ENCODE assay signal across 14 mouse cellular contexts in the genomic region with DNA sequence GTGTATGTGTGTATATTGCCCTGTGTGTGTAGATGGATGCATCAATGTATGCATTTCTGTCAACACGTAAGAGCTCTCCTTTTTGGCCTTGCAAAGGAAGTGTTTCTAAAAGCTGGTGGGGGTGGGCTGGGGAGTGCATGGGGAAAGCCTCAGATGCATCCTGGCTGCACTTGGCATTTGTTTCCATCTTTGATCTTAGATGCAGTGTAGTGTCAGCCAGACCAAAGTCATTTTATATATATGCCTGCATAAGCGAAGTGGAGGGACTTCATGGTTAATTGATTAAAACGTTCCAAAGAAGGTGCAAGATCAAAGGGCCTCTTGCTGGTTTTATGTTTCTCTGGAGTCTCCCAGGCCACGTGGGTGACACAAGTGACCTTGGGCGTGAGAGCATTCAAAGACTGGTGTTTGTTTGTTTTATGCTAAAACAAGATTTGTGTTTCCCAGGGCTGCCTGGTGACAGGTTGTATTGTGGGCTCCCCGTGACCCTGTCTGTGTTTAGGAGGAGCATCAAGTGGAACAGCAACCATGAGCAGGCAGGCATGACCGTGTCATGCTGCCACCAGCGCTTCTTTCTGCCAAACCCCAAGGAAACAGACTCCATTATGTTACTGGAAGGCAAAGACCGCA. TPM values are rescaled to one million over a fixed set of nuclear protein-coding genes. Genes with fewer than 3 reads are reported as not detected.
DNase-seq lines count a peak whose midpoint lies in the region; ATAC-seq lines count a peak whose summit lies in the region.
"Had no signal": no experiment of that assay in that cellular context is flagged by ENCODE, and none has a peak within 500 bp of the region (broad histone marks: within the 10 kb centered on the region; RNA-seq: fewer than 3 reads in every experiment).

No protein-coding gene starts in this region.

- 14% methylated on average over 9 of the region's 9 CpGs for WGBS in hindbrain, embryonic 11.5 days
- 12% methylated on average over 9 of the region's 9 CpGs for WGBS in hindbrain, embryonic 13.5 days
- WGBS in kidney, embryonic 15.5 days: 10% methylated on average over 9 of the region's 9 CpGs
- 11% methylated on average over 9 of the region's 9 CpGs for WGBS in midbrain, embryonic 15.5 days
- WGBS in limb, embryonic 10.5 days: 34% methylated on average over 9 of the region's 9 CpGs
- WGBS in heart, embryonic 12.5 days: 60% methylated on average over 9 of the region's 9 CpGs

- H3K4me1 ChIP-seq in hindbrain, embryonic 11.5 days (replicated peaks; ENCODE audit: control insufficient read depth, insufficient read depth, low read length): no peaks in the 10 kb centered on the region
- H3K4me1 ChIP-seq in hindbrain, embryonic 13.5 days (replicated peaks): peaks cover 9% of the 10 kb centered on the region
- H3K4me1 ChIP-seq in kidney, embryonic 15.5 days: peaks cover 18% of the 10 kb centered on the region
- H3K4me1 ChIP-seq in midbrain, embryonic 15.5 days: no peaks in the 10 kb centered on the region
- peaks cover 10% of the 10 kb centered on the region for H3K4me1 ChIP-seq in limb, embryonic 10.5 days
- no peaks in the 10 kb centered on the region for H3K4me1 ChIP-seq in heart, embryonic 12.5 days (replicated peaks)
- H3K4me1 ChIP-seq: liver, embryonic 12.5 days had no signal

- ATAC-seq in hindbrain, embryonic 11.5 days (ENCODE audit: low FRiP score): peak; percentile 65
- no peak for ATAC-seq in hindbrain, embryonic 13.5 days (ENCODE audit: low FRiP score)
- peak; percentile 93 for ATAC-seq in kidney, embryonic 15.5 days (replicated peaks; ENCODE audit: low FRiP score)
- peak; percentile 11; the same call in 1 of the 2 replicates for ATAC-seq in midbrain, embryonic 15.5 days (replicated peaks)
- no peak for ATAC-seq in granulocyte monocyte progenitor cell, adult 5-6 weeks (replicated peaks; ENCODE audit: poor library complexity, severe bottlenecking)
- ATAC-seq in heart, embryonic 12.5 days (ENCODE audit: insufficient number of reproducible peaks, low FRiP score): no peak
- ATAC-seq: liver, embryonic 12.5 days had no signal

- H3K4me2 ChIP-seq in hindbrain, embryonic 11.5 days (replicated peaks; ENCODE audit: low read depth, low read length): no peak overlapping the region
- H3K4me2 ChIP-seq in hindbrain, embryonic 13.5 days: no peak overlapping the region
- H3K4me2 ChIP-seq in kidney, embryonic 15.5 days: 0 out of 2 replicates have a peak overlapping the region, but pooled peaks have one; percentile 19
- no peak overlapping the region for H3K4me2 ChIP-seq in midbrain, embryonic 15.5 days
- no peak overlapping the region for H3K4me2 ChIP-seq in heart, embryonic 12.5 days
- H3K4me2 ChIP-seq: embryonic facial prominence, embryonic 12.5 days; forebrain, embryonic 12.5 days; liver, embryonic 12.5 days had no signal

- no peak overlapping the region for H3K27ac ChIP-seq in hindbrain, embryonic 11.5 days (ENCODE audit: low read depth, low read length)
- H3K27ac ChIP-seq in hindbrain, embryonic 13.5 days: no peak overlapping the region
- H3K27ac ChIP-seq in kidney, embryonic 15.5 days: no peak overlapping the region
- H3K27ac ChIP-seq in midbrain, embryonic 15.5 days: no peak overlapping the region
- no peak overlapping the region for H3K27ac ChIP-seq in limb, embryonic 10.5 days
- H3K27ac ChIP-seq in heart, embryonic 12.5 days (ENCODE audit: poor library complexity, severe bottlenecking): no peak overlapping the region
- H3K27ac ChIP-seq: embryonic facial prominence, embryonic 12.5 days; forebrain, embryonic 12.5 days; liver, embryonic 12.5 days had no signal

- no peaks in the 10 kb centered on the region for H3K27me3 ChIP-seq in hindbrain, embryonic 11.5 days (ENCODE audit: control insufficient read depth, insufficient read depth, low read length)
- 0 out of 2 replicates have a peak, but pooled peaks cover 4% of the 10 kb centered on the region for H3K27me3 ChIP-seq in hindbrain, embryonic 13.5 days
- no peaks in the 10 kb centered on the region for H3K27me3 ChIP-seq in kidney, embryonic 15.5 days
- H3K27me3 ChIP-seq in midbrain, embryonic 15.5 days (replicated peaks): peaks cover 3% of the 10 kb centered on the region
- H3K27me3 ChIP-seq in limb, embryonic 10.5 days (ENCODE audit: low read depth, poor library complexity, severe bottlenecking): no peaks in the 10 kb centered on the region
- H3K27me3 ChIP-seq in heart, embryonic 12.5 days (replicated peaks): no peaks in the 10 kb centered on the region
- H3K27me3 ChIP-seq: embryonic facial prominence, embryonic 12.5 days; forebrain, embryonic 12.5 days; liver, embryonic 12.5 days had no signal

- no peaks in the 10 kb centered on the region for H3K36me3 ChIP-seq in hindbrain, embryonic 11.5 days (ENCODE audit: control insufficient read depth, insufficient read depth, low read length)
- no peaks in the 10 kb centered on the region for H3K36me3 ChIP-seq in hindbrain, embryonic 13.5 days
- H3K36me3 ChIP-seq in kidney, embryonic 15.5 days: no peaks in the 10 kb centered on the region
- H3K36me3 ChIP-seq in midbrain, embryonic 15.5 days (replicated peaks): no peaks in the 10 kb centered on the region
- H3K36me3 ChIP-seq in limb, embryonic 10.5 days: no peaks in the 10 kb centered on the region
- H3K36me3 ChIP-seq in heart, embryonic 12.5 days: no peaks in the 10 kb centered on the region
- H3K36me3 ChIP-seq: embryonic facial prominence, embryonic 12.5 days; forebrain, embryonic 12.5 days; liver, embryonic 12.5 days had no signal

- no peak overlapping the region for H3K9ac ChIP-seq in hindbrain, embryonic 11.5 days (ENCODE audit: low read depth, low read length)
- no peak overlapping the region for H3K9ac ChIP-seq in hindbrain, embryonic 13.5 days
- H3K9ac ChIP-seq in kidney, embryonic 15.5 days: no peak overlapping the region
- no peak overlapping the region for H3K9ac ChIP-seq in midbrain, embryonic 15.5 days
- no peak overlapping the region for H3K9ac ChIP-seq in heart, embryonic 12.5 days
- H3K9ac ChIP-seq: embryonic facial prominence, embryonic 12.5 days; forebrain, embryonic 12.5 days; liver, embryonic 12.5 days had no signal

- H3K9me3 ChIP-seq in hindbrain, embryonic 11.5 days (ENCODE audit: control insufficient read depth, low read length): no peaks in the 10 kb centered on the region
- H3K9me3 ChIP-seq in hindbrain, embryonic 13.5 days: no peaks in the 10 kb centered on the region
- H3K9me3 ChIP-seq in kidney, embryonic 15.5 days (replicated peaks): no peaks in the 10 kb centered on the region
- H3K9me3 ChIP-seq in midbrain, embryonic 15.5 days: no peaks in the 10 kb centered on the region
- no peaks in the 10 kb centered on the region for H3K9me3 ChIP-seq in limb, embryonic 10.5 days (replicated peaks)
- H3K9me3 ChIP-seq in heart, embryonic 12.5 days (replicated peaks): no peaks in the 10 kb centered on the region
- H3K9me3 ChIP-seq: embryonic facial prominence, embryonic 12.5 days; forebrain, embryonic 12.5 days; liver, embryonic 12.5 days had no signal

- peak; percentile 12 for DNase-seq in hindbrain, embryonic 11.5 days (ENCODE audit: low spot score)
- DNase-seq in adrenal gland, postnatal 36 days: peak; percentile 4 to 23
- no peak for DNase-seq in limb, embryonic 10.5 days (ENCODE audit: low spot score)
- DNase-seq: cerebellum, adult 18-20 months; right cerebral cortex, postnatal 14 days; thymus, postnatal 25 days had no signal

- H3K4me3 ChIP-seq in hindbrain, embryonic 11.5 days (ENCODE audit: low read depth, low read length): no peak overlapping the region
- no peak overlapping the region for H3K4me3 ChIP-seq in hindbrain, embryonic 13.5 days
- H3K4me3 ChIP-seq in kidney, embryonic 15.5 days (replicated peaks): no peak overlapping the region
- H3K4me3 ChIP-seq in midbrain, embryonic 15.5 days: no peak overlapping the region
- no peak overlapping the region for H3K4me3 ChIP-seq in limb, embryonic 10.5 days
- no peak overlapping the region for H3K4me3 ChIP-seq in heart, embryonic 12.5 days
- H3K4me3 ChIP-seq: embryonic facial prominence, embryonic 12.5 days; forebrain, embryonic 12.5 days; liver, embryonic 12.5 days had no signal

RNA-seq across cellular contexts. Expression of a gene that starts 6.2 kb away (rescaled TPM):
- 27.3 and 31.1 TPM in 2 replicates for polyA plus RNA-seq in hindbrain, embryonic 11.5 days (2014; fragmentation: Nextera tagmentation; extraction: Ambion mirVana)
- 19.2 and 21.2 TPM in 2 replicates for polyA plus RNA-seq in hindbrain, embryonic 13.5 days (2015; fragmentation: Nextera tagmentation; extraction: Ambion mirVana)
- total RNA-seq in adrenal gland, postnatal 36 days (2021): 10 to 100 TPM; 12.8 to 14.6 TPM
- 23.9 and 27.9 TPM in 2 replicates for polyA plus RNA-seq in kidney, embryonic 15.5 days (2015; fragmentation: Nextera tagmentation; extraction: Ambion mirVana)
- polyA plus RNA-seq in midbrain, embryonic 15.5 days (2015; fragmentation: Nextera tagmentation; extraction: Ambion mirVana): 16.0 and 18.1 TPM in 2 replicates
- total RNA-seq in granulocyte monocyte progenitor cell, adult 5-6 weeks (2014; fragmentation: Nextera tagmentation): 26.7 and 37.8 TPM in 2 replicates
- 10.7 and 15.7 TPM in 2 replicates for total RNA-seq in granulocyte monocyte progenitor cell, adult 5-6 weeks (2017)
- 26.8 and 30.9 TPM in 2 replicates for polyA plus RNA-seq in limb, embryonic 10.5 days (2016; fragmentation: Nextera tagmentation; extraction: Ambion mirVana)
- polyA plus RNA-seq in heart, embryonic 12.5 days (2016; fragmentation: Nextera tagmentation; extraction: Ambion mirVana): 15.8 and 15.9 TPM in 2 replicates

Comparison
In these comparisons a context has a peak if more than half of its experiments do, and no peak if none do; other contexts are left out.
1. ATAC-seq: peak in hindbrain, embryonic 11.5 days (single experiment), kidney, embryonic 15.5 days (single experiment) and midbrain, embryonic 15.5 days (single experiment); none in hindbrain, embryonic 13.5 days (single experiment), granulocyte monocyte progenitor cell, adult 5-6 weeks (single experiment) and heart, embryonic 12.5 days (single experiment).